Mouse (Mus musculus) testis, adult 2 months (tissue): ENCODE measurements at regions not wholly inside any gene's neighbourhood (a gene's known extent, or its start where the extent isn't known, plus 50 kb on each side); places are given as distances from the start of the nearest gene placed in this dataset.

Experiments
- CTCF ChIP-seq: fragments of 200-500 bp; IDR thresholded peaks from 2 replicates; pipeline ENCODE4 v1.5.1; 2012; ENCODE audit warnings: low read depth, mild to moderate bottlenecking, inconsistent platforms, low read length, moderate library complexity; ENCODE audit not compliant: control insufficient read depth, insufficient read depth, insufficient replicate concordance
- POLR2A ChIP-seq: fragments of 200-500 bp; IDR thresholded peaks from 2 replicates; pipeline ENCODE4 v1.6.1; 2012; ENCODE audit warnings: low read depth, mild to moderate bottlenecking, inconsistent platforms, low read length, moderate library complexity; ENCODE audit not compliant: control insufficient read depth

DNA sequence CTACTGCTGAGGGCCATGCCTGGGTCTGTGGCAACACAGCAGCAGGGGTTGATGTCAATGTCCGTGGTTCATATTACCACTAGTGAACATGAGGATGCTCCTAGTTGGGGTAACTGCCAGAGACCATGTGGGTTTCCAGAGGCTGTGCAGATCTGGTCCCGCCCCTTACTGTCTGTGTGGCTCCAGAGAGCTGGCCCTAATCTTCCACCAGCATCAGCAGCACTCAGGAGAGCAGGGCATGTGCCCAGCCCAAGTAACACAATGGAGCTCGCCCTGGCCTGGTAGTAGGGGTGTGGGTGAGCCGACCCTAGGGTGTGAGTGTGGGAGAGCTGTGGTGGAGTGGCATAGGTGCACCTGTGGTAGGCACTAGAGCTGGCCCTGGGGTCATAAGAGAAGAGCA, 59.3 kb upstream of the Galnt15 start:
- no peak for TF ChIP-seq CTCF
- TF ChIP-seq POLR2A: no peak
